Mouse (Mus musculus) cortical plate, adult 2 months (tissue): ENCODE data around the gene Ap5b1.

Experiments
- CTCF ChIP-seq: fragments of 200-500 bp; IDR thresholded peaks from 2 replicates; pipeline ENCODE4 v1.5.1; 2011; ENCODE audit warnings: mild to moderate bottlenecking, control low read depth, low read length; ENCODE audit not compliant: insufficient read depth; ENCODE audit errors: extremely low read depth
- POLR2A ChIP-seq: fragments of 200-500 bp; IDR thresholded peaks from 2 replicates; pipeline ENCODE4 v1.6.1; 2011; ENCODE audit warnings: mild to moderate bottlenecking, low read length, control low read depth; ENCODE audit not compliant: insufficient read depth; ENCODE audit errors: extremely low read depth

GRCm38 (mm10) chr19:5525204-5525603, 42.6 kb upstream of the Ap5b1 start:
- no peak for TF ChIP-seq CTCF
- TF ChIP-seq POLR2A = no peak
